Mouse (Mus musculus) neural tube, embryonic 12.5 days (tissue): ENCODE measurements around the gene Dgkb. TPM values are rescaled to one million over a fixed set of nuclear protein-coding genes. Genes with fewer than 3 reads are reported as not detected.
A peak's percentile ranks its signal among the peaks of the same experiment; 100 is the strongest.

ENCODE experiments used
- ATAC-seq: fragments of 200-750 bp; cut with Nextera tagmentation; 2 replicates; pipeline ENCODE4 v1.8.0; 2017; ENCODE audit warnings: low read depth, mild to moderate bottlenecking, moderate TSS enrichment, moderate library complexity; ENCODE audit not compliant: low FRiP score
- H3K27ac ChIP-seq: fragments of 300-500 bp; sonication (generic); 2 replicates; pipeline ENCODE4 v1.5.1; 2016
- H3K27me3 ChIP-seq: fragments of 300-500 bp; sonication (generic); replicated peaks from 2 replicates; pipeline ENCODE4 v1.6.1; 2016; ENCODE audit warnings: mild to moderate bottlenecking
- H3K36me3 ChIP-seq: fragments of 300-500 bp; sonication (generic); 2 replicates; pipeline ENCODE4 v1.6.1; 2016; ENCODE audit warnings: mild to moderate bottlenecking
- H3K4me1 ChIP-seq: fragments of 300-500 bp; sonication (generic); 2 replicates; pipeline ENCODE4 v1.6.1; 2016
- H3K4me2 ChIP-seq: fragments of 300-500 bp; sonication (generic); replicated peaks from 2 replicates; pipeline ENCODE4 v1.6.1; 2016; ENCODE audit warnings: mild to moderate bottlenecking
- H3K4me3 ChIP-seq: fragments of 300-500 bp; sonication (generic); 2 replicates; pipeline ENCODE4 v1.5.1; 2016
- H3K9ac ChIP-seq: fragments of 300-500 bp; sonication (generic); 2 replicates; pipeline ENCODE4 v1.6.1; 2016; ENCODE audit warnings: mild to moderate bottlenecking
- H3K9me3 ChIP-seq: fragments of 300-500 bp; sonication (generic); 2 replicates; pipeline ENCODE4 v1.6.1; 2016; ENCODE audit warnings: mild to moderate bottlenecking
- WGBS: fragments of 180-500 bp; shearing (Covaris S2); methylation state at CpG from one replicate; pipeline ENCODE4 v1.1.7; 2016; 5-methylcytosine and 5-hydroxymethylcytosine counted together
- polyA plus RNA-seq: library from polyadenylated mRNA; unstranded; fragments of >200 nt; fragmentation: Nextera tagmentation; extraction: Ambion mirVana; gene quantifications from 2 replicates; pipeline ENCODE4 v1.2.1, GENCODE M21; 2016

The Dgkb gene
- polyA plus RNA-seq, 1 experiment from 2014 or later, result 2.5 TPM

DNA sequence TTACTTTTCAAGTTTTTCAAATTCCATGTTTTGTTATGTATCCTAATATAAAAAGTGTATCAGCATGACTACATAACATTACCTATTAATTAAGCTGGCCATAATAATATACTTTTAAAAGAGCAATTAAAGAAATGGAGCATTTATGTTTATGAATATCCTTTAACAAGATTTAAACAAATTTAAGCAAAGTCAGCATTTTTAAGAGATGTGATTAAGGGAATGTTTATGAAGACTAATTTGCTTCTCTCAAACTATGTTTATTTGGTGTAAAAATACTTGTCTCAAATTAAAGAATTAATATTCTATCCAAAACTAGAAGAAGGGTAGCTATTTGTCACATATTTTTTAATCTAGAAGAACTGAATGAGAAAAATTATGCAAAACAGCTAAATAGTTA is 492.4 kb downstream of the Dgkb start:
- H3K4me1 ChIP-seq, result no peaks in the 10 kb centered on the region
- no peak overlapping the region for H3K4me2 ChIP-seq
- H3K9me3 ChIP-seq, result no peaks in the 10 kb centered on the region
- H3K9ac ChIP-seq, result no peak overlapping the region
- H3K27ac ChIP-seq, result no peak overlapping the region
- no peak for ATAC-seq
- H3K36me3 ChIP-seq, result no peaks in the 10 kb centered on the region
- no peak overlapping the region for H3K4me3 ChIP-seq
- H3K27me3 ChIP-seq, result no peaks in the 10 kb centered on the region

DNA sequence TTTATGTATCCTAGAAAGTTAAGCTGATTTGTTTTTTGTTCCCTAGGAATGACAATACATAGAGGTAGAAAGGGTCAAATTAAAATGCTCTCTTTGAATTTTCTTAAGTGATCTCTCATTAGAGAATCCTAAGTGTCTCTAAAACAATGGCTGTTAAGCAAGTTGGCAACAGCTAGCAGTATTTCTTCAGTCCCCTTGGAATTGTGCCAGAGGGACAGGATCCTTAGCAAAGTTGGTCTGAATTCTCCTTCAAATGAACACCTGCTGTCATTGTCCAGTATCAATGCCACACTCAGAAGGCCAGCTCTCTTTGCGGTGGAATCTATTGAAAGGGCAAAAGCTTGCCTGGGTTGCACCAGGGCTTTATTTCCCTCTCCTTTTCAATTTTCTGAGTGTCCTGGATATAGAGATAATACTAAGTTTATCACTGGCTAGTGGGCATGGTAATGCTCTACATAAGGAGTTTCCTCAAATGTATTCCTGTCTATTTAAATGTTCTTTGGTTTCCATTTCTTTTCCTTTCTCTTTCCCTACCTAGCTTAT is 510.3 kb downstream of the Dgkb start:
- Histone ChIP-seq H3K4me1 (no peaks in the 10 kb centered on the region; the same call in 1 of the 2 replicates), H3K9me3 (no peaks in the 10 kb centered on the region), H3K9ac (no peak overlapping the region), H3K4me2 (no peak overlapping the region), H3K27me3 (no peaks in the 10 kb centered on the region), H3K4me3 (no peak overlapping the region), H3K27ac (no peak overlapping the region), H3K36me3 (no peaks in the 10 kb centered on the region)
- no peak for ATAC-seq
- WGBS, result 28% methylated on average over 1 of the region's 1 CpGs

DNA sequence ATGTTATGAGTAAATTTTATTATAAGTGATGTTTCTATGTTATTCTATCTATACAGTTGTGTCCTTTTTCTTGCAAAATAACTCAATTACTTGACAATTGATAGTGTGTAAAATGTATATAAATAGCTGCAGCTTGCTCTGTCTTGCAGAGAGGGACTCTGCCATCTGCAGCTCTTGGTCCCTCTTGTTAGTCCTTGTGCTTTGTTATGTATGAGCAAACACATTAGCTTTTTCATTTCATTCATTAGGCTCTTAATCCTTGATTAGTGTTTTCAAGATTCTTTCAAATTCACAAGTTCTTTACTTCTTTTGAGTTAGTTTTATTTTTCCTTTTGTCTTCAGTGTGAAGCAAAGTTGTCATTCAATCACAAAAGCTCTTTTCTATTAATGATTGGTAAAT is 511.3 kb downstream of the Dgkb start:
- Histone ChIP-seq H3K27me3 (no peaks in the 10 kb centered on the region), H3K9me3 (no peaks in the 10 kb centered on the region), H3K4me1 (no peaks in the 10 kb centered on the region; the same call in 1 of the 2 replicates), H3K27ac (no peak overlapping the region), H3K9ac (no peak overlapping the region), H3K4me2 (no peak overlapping the region), H3K36me3 (no peaks in the 10 kb centered on the region), H3K4me3 (no peak overlapping the region)
- no peak for ATAC-seq

DNA sequence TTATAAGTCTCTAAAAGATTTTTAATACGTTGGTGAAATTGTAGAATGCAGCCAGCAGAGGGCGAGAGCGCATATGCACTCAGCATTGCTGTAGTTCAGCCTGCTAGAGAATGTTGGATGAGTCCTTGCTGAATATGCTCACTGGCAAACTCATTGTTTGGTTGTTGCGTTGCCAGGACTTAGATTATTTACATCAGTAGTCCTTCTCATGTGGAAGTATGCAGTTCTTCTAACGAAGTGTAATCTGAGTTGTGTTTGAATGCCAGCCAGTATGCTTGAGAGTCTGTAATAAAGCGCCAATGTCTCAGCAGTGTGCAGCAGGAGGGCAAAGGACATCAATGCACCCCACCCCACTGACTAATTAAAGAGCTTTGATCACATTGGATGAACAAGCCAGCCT is 525.1 kb downstream of the Dgkb start:
- H3K9me3 ChIP-seq, result no peaks in the 10 kb centered on the region
- no peak overlapping the region for H3K4me3 ChIP-seq
- no peaks in the 10 kb centered on the region for H3K4me1 ChIP-seq
- ATAC-seq, result peak; percentile 87
- H3K9ac ChIP-seq, result no peak overlapping the region
- WGBS, result 10% methylated on average over 6 of the region's 6 CpGs
- peak overlapping the region; percentile 36; the same call in 1 of the 2 replicates for H3K4me2 ChIP-seq
- no peaks in the 10 kb centered on the region for H3K27me3 ChIP-seq
- no peak overlapping the region for H3K27ac ChIP-seq
- no peaks in the 10 kb centered on the region for H3K36me3 ChIP-seq

DNA sequence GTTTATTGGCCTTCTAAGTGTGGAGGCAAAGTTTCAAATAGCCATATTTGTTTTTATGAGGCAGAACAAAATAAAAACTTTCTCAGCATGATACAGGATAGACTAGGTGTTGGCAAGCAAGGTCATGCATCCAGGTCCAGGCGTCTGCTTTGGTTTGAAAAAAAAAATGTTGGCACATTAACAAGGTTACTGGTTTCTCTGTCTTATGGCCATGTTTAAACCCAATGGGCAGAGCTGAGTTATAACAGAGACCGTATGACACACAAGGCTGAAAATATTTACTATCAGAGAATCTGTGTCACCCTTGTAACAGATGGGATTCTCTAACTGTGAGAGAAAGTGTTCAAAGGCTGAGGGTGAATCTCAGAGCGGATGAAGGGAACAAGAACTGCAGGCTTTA is 535.0 kb downstream of the Dgkb start:
- 93% methylated on average over 3 of the region's 3 CpGs for WGBS
- Histone ChIP-seq H3K4me3 (no peak overlapping the region), H3K27me3 (no peaks in the 10 kb centered on the region), H3K27ac (no peak overlapping the region), H3K9ac (no peak overlapping the region), H3K36me3 (no peaks in the 10 kb centered on the region), H3K9me3 (no peaks in the 10 kb centered on the region), H3K4me1 (no peaks in the 10 kb centered on the region), H3K4me2 (no peak overlapping the region)
- ATAC-seq, result no peak

DNA sequence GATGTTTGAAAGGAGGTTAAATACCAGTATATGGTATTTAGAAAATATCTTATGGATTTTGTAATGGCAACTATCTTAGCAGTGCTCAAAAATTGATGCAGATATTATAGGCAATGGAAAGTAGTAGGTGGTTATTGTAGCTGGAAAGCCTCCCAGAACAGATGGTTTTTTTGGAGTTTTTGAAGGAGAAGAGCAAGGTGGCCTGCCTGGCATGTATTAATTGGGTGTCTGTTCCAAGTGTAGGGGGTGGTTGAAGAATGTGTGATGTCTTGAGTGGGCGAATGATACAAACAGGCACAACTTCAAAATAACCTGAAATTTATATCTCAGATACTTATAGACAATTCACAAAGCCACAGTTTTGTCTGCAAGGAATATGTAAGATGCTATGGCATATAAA is 538.9 kb downstream of the Dgkb start:
- H3K9me3 ChIP-seq, result no peaks in the 10 kb centered on the region
- no peak overlapping the region for H3K4me3 ChIP-seq
- no peak overlapping the region for H3K27ac ChIP-seq
- no peak overlapping the region for H3K4me2 ChIP-seq
- H3K4me1 ChIP-seq, result no peaks in the 10 kb centered on the region
- H3K9ac ChIP-seq, result no peak overlapping the region
- ATAC-seq, result no peak
- no peaks in the 10 kb centered on the region for H3K36me3 ChIP-seq
- no peaks in the 10 kb centered on the region for H3K27me3 ChIP-seq
- 89% methylated on average over 1 of the region's 1 CpGs for WGBS

DNA sequence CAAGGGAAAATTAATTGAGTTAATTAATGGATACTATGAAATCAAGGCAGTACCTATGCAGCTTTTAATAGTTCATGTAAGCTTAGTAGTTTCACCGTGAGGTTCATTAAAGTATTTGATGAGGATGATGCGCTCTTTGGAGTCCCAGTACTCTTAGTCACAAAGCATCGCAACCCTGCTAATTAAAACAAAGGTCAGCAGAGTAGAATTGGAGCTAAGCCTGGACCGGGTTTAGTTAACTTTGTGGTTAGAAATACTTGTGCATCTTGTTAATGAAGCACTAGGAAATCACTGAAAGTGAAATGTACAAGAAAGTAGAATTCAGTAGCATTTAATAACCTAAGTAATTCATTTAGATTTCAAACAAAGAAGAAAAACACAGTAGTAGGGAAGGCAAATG is 544.0 kb downstream of the Dgkb start:
- Histone ChIP-seq H3K27me3 (no peaks in the 10 kb centered on the region), H3K9ac (no peak overlapping the region), H3K9me3 (no peaks in the 10 kb centered on the region), H3K4me2 (no peak overlapping the region), H3K4me1 (no peaks in the 10 kb centered on the region), H3K36me3 (no peaks in the 10 kb centered on the region), H3K4me3 (no peak overlapping the region), H3K27ac (no peak overlapping the region)
- ATAC-seq, result no peak
- WGBS, result 96% methylated on average over 4 of the region's 4 CpGs

DNA sequence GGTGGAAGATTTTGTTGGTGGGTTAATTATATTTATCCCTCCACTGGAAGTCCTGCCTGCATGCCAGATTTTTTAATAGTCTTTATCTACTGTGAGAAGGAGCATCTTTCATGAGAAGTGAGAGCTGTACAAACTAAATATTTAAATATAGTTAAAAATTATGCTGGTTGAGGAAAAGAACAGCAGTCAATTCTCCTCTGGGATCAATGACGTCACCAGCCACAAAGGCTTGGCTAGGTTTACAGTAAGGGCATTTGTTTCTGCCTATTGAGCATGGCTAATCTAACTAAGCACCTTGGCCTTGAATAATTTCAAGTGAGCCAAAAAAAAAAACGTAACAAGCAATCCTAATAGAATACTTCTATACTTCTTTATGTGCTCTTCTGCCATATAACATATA is 554.1 kb downstream of the Dgkb start:
- H3K27ac ChIP-seq, result no peak overlapping the region
- H3K9me3 ChIP-seq, result no peaks in the 10 kb centered on the region
- no peaks in the 10 kb centered on the region for H3K36me3 ChIP-seq
- H3K9ac ChIP-seq, result no peak overlapping the region
- no peak for ATAC-seq
- H3K27me3 ChIP-seq, result no peaks in the 10 kb centered on the region
- H3K4me3 ChIP-seq, result no peak overlapping the region
- no peaks in the 10 kb centered on the region for H3K4me1 ChIP-seq
- 75% methylated on average over 2 of the region's 2 CpGs for WGBS
- no peak overlapping the region for H3K4me2 ChIP-seq

DNA sequence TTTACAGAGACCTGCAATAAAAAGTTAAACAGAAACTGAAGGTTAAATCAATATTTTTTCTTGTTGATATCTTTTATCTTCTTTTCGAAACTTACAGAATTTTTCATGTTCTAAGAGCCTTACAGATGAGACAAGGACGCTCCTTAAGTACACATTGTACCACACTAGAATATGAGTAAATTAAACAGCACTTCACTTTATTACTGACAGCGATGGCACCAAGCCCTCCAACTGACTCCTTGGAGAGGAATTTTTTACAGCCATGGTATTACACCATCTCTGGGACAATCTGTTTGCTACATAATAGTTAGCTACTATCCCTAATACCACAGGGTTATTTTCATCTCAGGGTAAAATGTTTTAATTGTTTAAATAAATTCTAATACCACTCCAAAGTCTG is 556.6 kb downstream of the Dgkb start:
- Histone ChIP-seq H3K4me1 (no peaks in the 10 kb centered on the region), H3K9ac (no peak overlapping the region), H3K27ac (no peak overlapping the region), H3K27me3 (no peaks in the 10 kb centered on the region), H3K4me2 (no peak overlapping the region), H3K36me3 (no peaks in the 10 kb centered on the region), H3K4me3 (no peak overlapping the region), H3K9me3 (no peaks in the 10 kb centered on the region)
- WGBS, result 87% methylated on average over 3 of the region's 3 CpGs
- ATAC-seq, result no peak

DNA sequence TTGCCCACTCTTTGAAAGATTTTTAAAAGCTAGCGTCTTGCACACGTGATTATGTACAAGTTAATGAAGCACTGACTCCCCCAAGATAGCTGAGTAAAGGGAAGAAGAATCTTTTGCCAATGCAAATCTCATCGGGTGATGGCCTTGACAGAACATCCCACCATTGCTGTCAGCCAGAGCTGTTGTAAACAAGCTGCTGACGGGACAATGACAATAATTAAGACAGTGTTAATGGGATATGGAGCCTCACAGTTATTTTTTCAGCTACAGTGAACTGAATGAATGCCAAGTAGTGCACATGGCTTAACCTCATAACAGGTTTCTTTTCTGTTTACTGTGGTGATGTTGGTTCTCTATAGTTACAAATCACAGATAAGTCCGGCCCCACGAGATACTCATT is 568.4 kb downstream of the Dgkb start:
- Histone ChIP-seq H3K27me3 (no peaks in the 10 kb centered on the region), H3K36me3 (no peaks in the 10 kb centered on the region), H3K9ac (no peak overlapping the region), H3K4me2 (no peak overlapping the region), H3K9me3 (no peaks in the 10 kb centered on the region), H3K4me1 (no peaks in the 10 kb centered on the region), H3K27ac (no peak overlapping the region), H3K4me3 (no peak overlapping the region)
- no peak for ATAC-seq
- 85% methylated on average over 6 of the region's 6 CpGs for WGBS

DNA sequence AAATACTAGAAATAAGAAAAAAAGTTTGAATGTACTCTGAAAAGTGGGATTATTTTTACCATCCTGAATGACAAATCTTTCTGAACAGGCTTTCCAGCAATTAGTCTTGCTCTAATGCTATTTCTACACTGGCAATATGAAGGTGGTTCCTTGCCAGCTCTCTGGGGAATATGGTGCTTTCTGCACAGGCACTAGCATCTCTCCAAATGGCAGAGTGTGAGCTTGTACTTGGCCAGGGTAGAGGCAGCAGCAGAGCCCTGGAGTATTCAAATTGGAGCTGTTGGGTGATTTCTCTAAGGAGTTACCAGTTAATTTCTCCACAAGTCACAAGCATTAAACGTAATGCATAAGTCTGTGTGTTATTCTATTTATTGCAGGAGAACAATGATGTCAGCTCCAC is 569.5 kb downstream of the Dgkb start:
- no peak for ATAC-seq
- Histone ChIP-seq H3K4me2 (no peak overlapping the region), H3K4me3 (no peak overlapping the region), H3K36me3 (no peaks in the 10 kb centered on the region), H3K9ac (no peak overlapping the region), H3K27ac (no peak overlapping the region), H3K27me3 (no peaks in the 10 kb centered on the region), H3K4me1 (no peaks in the 10 kb centered on the region), H3K9me3 (no peaks in the 10 kb centered on the region)
- 88% methylated on average over 1 of the region's 1 CpGs for WGBS

DNA sequence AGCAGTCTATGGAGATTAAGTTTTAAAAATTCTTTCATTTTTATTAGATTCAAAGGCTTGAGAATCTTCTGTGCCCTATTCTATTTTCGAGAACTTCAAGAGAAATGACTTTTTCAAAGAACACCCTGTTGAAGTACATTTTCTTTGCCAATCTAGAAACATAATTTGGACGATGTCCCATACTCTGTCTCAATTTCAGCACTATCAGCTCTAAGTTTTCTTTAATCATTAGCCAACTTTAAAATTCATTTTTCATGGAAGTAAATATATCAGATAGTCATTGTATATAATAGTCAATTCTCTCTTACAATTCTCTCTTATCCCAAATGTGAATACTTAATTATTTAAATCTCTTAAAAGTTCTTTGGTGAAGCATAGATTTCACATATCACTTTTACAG is 570.1 kb downstream of the Dgkb start:
- Histone ChIP-seq H3K27me3 (no peaks in the 10 kb centered on the region), H3K9ac (no peak overlapping the region), H3K36me3 (no peaks in the 10 kb centered on the region), H3K9me3 (no peaks in the 10 kb centered on the region), H3K4me3 (no peak overlapping the region), H3K4me1 (no peaks in the 10 kb centered on the region), H3K27ac (no peak overlapping the region), H3K4me2 (no peak overlapping the region)
- ATAC-seq, result no peak
- 90% methylated on average over 2 of the region's 2 CpGs for WGBS

DNA sequence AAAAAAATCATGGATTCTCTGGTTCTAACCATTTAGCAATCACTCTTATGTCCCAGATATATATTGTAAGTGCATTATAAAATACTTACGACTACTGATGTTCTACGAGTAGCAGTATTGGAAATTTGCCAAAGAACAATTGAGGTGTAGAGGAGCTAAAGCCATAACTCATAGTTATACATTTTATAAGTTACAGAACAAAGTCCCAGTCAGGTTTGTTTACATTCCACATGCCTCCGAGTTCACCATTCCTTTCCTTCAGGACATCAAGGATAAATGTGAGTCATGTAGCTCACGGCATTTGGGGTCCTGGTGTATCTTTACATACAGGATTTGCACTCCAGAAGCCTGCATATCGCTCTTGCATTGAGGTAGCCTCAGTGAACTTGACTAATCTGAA is 570.7 kb downstream of the Dgkb start:
- no peak overlapping the region for H3K4me2 ChIP-seq
- H3K4me3 ChIP-seq, result no peak overlapping the region
- ATAC-seq, result no peak
- 85% methylated on average over 5 of the region's 5 CpGs for WGBS
- H3K9ac ChIP-seq, result no peak overlapping the region
- H3K9me3 ChIP-seq, result no peaks in the 10 kb centered on the region
- no peaks in the 10 kb centered on the region for H3K4me1 ChIP-seq
- H3K27me3 ChIP-seq, result no peaks in the 10 kb centered on the region
- no peaks in the 10 kb centered on the region for H3K36me3 ChIP-seq
- H3K27ac ChIP-seq, result no peak overlapping the region
